Mouse (Mus musculus): Measurements from ENCODE around the gene Tmem80.

The Tmem80 gene

DNA sequence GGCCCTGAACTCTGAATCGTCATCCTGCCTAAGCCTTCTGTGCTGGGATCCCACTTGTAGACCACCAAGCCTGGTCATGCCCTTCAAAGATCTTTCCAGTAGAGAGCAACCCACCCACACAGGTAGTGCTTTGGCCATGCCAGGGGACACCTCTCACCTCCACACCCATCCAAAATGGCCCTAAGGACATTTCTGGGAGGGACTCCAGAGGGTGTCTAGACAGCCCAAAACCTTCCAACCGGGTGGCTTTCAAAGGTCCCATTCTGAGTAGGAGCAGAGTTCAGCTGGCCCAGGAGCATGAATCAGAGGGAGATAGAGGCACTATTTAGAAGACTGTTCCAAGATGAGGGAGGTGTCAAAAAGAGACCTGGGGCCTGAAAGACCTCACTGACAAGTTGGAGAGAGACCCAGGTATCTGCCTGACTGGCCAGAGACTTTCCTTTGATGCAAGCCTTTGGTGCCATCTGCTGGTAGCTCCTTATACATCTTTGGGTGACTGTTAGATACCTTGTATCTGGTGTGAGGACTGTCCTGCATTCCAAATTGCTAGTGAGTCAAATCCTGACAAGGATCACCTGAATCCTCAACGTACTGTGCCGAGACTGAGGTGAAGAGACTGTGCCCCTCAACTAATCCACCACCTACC is 35.7 kb downstream of the Tmem80 start:
- DNase-seq, result peak; percentile 54

DNA sequence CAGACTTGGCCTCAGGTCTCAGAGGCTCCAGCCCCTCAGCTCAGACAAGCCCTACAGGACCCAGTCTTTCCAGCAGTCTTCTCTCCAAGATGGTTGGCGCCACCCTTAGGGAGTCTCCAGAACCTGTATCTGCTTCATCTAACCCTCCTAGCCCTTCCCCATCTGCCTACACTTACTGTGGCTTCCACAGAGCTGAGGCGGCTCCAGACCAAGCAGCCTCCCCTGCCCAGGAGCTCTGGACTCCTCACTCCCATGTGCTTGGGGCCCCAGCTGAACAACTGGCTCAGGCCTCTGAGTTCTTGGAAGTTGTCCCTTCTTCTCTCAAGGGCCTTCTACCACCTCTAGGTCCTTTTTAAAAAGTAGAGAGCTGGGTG is 36.2 kb downstream of the Tmem80 start:
- DNase-seq, result no peak

DNA sequence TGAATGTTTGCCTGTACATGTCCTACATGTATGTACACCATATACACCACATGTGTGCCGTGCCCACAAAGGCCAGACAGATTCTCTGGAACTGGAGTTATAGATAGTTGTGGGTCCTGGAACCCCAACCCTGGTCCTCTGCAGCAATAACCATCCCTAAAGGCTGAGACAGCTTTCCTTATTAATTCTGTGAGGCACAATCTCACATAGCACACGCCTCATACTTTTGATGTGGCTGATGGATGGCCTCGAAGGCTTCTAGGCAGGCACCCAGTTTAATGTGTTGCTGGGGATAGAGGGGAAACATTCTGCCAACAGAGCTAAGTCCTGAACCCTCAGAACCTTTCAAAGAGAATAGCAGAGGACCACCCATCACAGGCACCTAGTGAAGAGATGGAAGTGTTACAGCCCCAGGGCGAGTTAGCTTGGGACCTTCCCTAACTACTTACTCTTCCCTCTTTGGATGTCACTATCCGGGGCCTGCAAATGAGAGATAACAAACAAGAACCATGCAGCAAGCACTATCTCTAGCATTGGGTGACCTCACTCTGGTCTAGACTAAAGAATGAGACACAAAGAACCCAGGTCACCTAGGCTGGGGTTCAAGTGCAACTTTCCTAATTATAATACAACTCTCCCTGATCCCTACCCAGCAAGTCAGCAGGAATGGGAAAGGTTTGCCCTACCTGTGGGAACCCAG is 37.0 kb downstream of the Tmem80 start:
- DNase-seq, result no peak

DNA sequence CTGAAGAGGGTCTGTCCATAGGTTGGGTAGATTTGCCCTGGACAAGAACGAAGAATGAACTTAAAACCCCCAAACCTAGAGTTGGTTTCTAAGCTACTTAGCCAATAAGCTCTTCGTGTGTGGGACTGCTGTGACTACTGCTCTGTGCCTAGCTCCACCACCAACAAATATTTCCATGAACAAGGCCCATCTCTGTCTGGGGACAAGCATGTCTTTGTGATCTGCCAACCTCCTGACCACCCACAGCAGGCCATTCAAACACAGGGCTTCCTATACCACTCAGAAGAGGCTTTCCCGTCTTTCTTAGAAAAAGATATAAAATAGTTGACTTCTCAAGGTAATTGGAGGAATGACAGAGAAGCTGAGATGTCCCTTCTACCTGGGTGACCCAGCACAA is 37.5 kb downstream of the Tmem80 start:
- DNase-seq, result no peak

DNA sequence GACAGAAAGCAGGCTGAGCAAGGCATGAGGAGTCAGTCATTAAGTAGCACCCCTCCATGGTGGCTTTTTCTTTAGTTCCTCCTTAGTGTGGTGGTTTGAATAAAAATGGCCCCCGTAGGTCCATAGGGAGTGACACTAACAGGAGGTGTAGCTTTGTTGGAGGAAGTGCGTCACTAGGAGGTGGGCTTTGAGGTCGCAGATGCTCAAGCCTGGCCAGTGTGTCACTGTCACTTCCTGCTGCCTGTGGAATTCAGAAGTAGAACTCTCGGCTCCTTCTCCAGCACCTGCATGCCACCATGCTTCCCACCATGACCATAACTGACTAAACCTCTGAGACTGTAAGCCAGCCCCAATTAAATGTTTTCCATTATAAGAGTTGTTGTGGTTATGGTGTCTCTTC is 39.8 kb downstream of the Tmem80 start:
- no peak for DNase-seq

DNA sequence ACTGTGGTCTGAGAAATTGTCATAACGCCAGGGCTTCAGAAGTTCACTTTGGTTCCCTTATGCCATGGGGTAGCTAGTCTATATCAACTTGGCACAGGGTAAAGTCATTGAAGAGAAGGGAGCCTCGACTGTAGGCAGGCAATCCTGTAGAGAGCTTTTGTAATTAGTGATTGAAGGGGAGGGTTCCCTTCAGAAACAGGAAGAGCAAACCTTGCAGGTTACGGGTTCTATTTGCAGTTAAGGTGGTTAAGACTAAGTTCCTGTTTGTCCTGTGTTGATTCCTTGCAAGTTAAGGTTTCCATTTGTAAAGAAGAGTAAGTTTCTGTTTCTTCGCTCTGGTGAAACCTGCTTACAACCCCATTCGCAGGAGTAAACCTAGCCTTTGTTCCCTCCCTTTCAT is 42.4 kb downstream of the Tmem80 start:
- no peak for DNase-seq

DNA sequence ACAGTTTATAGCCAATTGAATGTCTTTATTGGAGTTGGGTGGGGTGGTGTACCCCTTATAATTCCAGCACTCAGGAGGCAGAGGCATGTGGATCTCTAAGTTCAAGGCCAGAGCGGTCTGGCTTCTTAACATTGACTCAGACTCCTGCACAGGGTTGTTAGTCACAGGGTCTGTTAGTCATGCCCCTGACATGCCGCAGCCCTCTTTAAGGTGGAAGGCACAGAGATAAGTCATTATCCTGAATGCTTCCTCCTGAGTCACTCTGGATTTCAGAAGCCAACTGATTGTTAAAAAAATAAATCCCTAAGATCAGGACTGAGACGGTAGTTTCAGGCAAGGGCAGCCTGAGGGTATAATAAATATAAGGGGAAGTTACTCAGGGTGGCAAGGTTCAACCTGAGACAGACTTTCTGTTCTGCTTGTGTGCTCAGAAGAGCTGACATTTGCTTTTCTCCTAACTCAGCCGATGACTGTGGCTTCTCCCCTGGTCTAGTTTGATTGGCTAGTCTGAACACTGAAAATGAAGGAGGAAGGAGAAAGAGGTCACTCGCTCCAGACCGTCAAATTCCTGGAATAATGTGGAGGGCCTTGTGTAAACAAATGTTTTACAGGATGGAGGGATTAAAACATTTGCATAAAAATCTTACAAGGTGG is 44.5 kb downstream of the Tmem80 start:
- no peak for DNase-seq

DNA sequence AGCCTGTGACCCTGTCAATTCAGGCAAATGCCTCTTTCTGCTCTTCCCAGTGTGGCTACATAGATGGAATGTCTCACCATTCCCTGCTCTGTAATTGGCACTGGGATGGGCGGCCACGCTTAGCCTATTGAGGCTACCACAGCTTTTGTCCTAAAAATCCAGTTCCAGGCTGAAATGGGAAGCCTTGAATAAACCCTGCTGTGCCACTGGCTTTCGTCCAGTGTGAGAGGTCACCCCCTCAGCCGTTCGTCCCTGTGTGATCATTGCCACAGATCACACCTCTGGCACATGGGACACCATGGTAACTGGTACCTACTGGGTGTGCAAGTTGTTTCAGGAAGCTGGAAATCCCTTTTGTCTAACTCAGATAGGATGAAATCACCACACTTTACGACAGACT is 46.1 kb downstream of the Tmem80 start:
- no peak for DNase-seq

DNA sequence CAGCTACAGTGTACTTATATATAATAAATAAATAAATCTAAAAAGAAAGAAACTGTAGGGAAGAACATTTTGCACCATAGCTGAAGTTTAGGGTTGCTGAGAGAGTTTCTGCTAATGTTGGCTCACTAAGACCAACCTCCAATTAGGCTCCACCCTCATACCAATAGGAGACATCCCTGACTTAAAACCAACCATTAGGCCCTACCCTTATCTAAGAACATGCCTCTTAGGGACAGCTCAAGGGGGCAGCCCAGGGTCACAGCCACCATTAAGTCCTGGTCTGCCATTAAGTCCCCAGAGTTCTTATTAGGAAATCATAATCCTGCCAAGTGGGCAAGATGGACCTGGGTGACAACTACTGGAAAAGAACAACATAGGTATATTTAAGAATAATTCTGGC is 46.9 kb downstream of the Tmem80 start:
- no peak for DNase-seq

DNA sequence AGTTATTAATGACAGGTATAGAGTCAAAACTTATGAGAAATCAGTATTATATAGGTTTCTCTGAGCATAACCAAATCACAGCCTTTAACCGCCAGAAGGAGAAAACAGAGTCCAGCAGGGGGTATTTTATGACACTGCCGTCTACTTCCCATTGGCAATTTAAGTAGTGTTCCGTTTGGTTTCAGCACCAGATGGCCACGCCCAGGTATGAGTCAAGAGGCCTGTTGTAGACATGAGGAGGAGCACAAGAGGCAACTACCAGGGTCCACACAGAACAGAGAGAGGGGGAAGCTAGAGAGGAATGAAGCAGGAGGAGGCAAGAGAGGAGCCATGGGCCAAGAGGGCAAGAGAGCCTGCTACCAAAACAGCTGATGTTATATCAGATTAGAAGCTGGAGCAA is 52.0 kb downstream of the Tmem80 start:
- no peak for DNase-seq

DNA sequence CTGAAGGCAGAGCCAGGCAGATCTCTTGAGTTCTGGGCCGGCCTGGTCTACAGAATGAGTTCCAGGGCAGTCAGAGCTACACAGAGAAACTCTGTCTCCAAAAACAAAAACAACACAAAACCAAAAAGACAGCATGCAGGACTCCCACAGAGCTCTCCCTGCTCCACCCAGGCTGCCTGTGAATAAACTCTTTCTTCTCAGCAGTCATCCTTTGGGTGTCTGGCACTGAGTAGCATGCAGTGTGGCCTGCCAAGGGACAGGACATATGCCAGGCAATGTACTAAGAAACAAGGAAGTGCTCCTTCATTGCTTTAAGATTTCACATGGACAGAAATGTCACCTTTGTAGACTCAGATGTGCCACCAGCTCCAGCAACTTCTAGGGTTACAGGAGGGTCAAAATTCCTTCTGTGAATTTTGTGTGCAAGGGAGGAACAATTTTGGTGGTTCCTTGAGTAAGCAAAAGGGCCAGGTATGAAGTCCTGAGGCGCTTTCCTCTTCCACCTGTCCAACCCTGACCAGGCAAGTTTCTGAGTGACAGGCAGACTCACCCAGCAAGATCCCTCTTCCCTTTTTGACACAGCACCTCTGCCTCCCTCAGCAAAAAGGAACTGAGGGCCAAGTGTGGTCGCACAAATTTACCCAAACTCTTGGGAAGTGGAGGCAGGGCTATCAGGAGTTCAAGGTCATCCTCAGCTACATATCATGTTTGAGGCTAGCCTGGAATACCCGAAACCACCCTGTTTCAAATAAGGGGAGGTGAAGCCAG is 53.7 kb downstream of the Tmem80 start:
- DNase-seq, result no peak

Data from right cerebral cortex, postnatal 25 days (tissue).